Mouse (Mus musculus): ENCODE data around the gene Ggta1. TPM values are rescaled to one million over a fixed set of nuclear protein-coding genes. Genes with fewer than 3 reads are reported as not detected.
A peak's percentile ranks its signal among the peaks of the same experiment; 100 is the strongest.

Ggta1 gene
- polyA plus RNA-seq (2016; fragmentation: Nextera tagmentation; extraction: Ambion mirVana), result 46.5 and 47.1 TPM in 2 replicates

DNA sequence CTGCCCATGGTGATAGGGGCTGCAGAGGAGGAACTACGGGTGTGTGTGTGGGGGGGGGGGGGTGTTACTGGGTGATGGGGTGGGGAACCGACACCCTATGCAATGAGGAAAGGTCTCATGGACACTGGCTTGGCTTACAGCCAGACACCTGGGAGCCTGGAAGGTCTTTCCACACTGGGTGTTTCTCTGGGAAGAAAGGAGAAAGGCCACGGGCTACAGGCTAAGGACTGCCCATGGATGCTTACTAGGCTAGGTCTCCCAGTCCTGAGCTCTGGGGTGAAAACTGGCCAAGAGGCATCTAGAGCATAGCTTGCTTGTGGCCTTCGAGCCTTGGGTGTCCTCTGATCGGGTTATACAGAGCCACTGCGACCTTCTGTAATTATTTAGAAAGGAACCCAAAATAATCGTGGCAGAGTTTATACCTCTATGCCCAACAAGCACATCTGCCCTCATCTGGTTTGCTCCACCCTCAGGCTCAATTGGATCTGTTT is at the start of gene Ggta1:
TSS of gene Ggta1 (minus strand) at position 441 of the 491 bp plus-strand sequence.
- whole genome bisulfite sequencing, result 21% methylated on average over 7 of the region's 7 CpGs
- 0 out of 2 replicates have a peak, but pooled peaks have one; percentile 10 for ATAC-seq (ENCODE audit: insufficient number of reproducible peaks, low FRiP score)
- Histone ChIP-seq H3K27me3 (replicated peaks) (no peaks in the 10 kb centered on the region), H3K9ac (peak within 1 kb of the TSS; percentile 91), H3K27ac (ENCODE audit: poor library complexity, severe bottlenecking) (peak within 1 kb of the TSS; percentile 89), H3K4me1 (replicated peaks) (peaks cover 43% of the 10 kb centered on the region), H3K9me3 (replicated peaks) (no peaks in the 10 kb centered on the region), H3K4me3 (peak within 1 kb of the TSS; percentile 72), H3K4me2 (peak within 1 kb of the TSS; percentile 98), H3K36me3 (peaks cover 2% of the 10 kb centered on the region; the same call in 1 of the 2 replicates)

- Histone ChIP-seq H3K4me3 (no peak overlapping the region), H3K27me3 (replicated peaks) (no peaks in the 10 kb centered on the region), H3K4me2 (no peak overlapping the region), H3K36me3 (no peaks in the 10 kb centered on the region), H3K27ac (ENCODE audit: poor library complexity, severe bottlenecking) (no peak overlapping the region), H3K4me1 (replicated peaks) (peaks cover 59% of the 10 kb centered on the region), H3K9ac (no peak overlapping the region), H3K9me3 (replicated peaks) (0 out of 2 replicates have a peak, but pooled peaks cover 2% of the 10 kb centered on the region)
- WGBS, result 93% methylated on average over 4 of the region's 4 CpGs
- ATAC-seq (ENCODE audit: insufficient number of reproducible peaks, low FRiP score), result no peak
Observed at GRCm38 (mm10) chr2:35512226-35512625, 49.2 kb upstream of the Ggta1 start.

DNA sequence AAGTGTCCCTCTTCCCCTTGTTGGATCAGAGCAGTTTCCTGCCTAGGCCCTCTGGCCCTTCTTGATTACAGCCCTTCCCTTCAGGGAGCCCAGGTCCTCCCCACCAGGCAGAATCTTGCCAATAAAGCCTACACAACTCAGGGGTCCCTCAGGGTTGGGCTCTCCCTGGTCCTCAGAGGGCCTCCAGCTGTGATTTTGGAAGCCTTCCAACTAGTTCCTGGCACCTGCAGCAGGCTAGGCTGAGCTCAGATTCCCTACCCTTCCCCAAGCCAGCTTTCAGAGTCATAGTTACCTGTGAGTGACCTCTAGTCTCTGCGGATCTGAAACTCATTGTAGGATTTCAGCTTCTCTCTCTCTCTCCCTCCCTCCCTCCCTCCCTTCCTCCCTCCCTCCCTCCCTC is 47.9 kb upstream of the Ggta1 start:
- ATAC-seq (ENCODE audit: insufficient number of reproducible peaks, low FRiP score), result no peak
- Histone ChIP-seq H3K4me1 (replicated peaks) (peaks cover 71% of the 10 kb centered on the region), H3K4me2 (no peak overlapping the region), H3K27ac (ENCODE audit: poor library complexity, severe bottlenecking) (peak overlapping the region; percentile 81), H3K9ac (no peak overlapping the region), H3K9me3 (replicated peaks) (0 out of 2 replicates have a peak, but pooled peaks cover 2% of the 10 kb centered on the region), H3K27me3 (replicated peaks) (no peaks in the 10 kb centered on the region), H3K4me3 (no peak overlapping the region), H3K36me3 (no peaks in the 10 kb centered on the region)
- WGBS, result 32% methylated on average over 1 of the region's 1 CpGs

DNA sequence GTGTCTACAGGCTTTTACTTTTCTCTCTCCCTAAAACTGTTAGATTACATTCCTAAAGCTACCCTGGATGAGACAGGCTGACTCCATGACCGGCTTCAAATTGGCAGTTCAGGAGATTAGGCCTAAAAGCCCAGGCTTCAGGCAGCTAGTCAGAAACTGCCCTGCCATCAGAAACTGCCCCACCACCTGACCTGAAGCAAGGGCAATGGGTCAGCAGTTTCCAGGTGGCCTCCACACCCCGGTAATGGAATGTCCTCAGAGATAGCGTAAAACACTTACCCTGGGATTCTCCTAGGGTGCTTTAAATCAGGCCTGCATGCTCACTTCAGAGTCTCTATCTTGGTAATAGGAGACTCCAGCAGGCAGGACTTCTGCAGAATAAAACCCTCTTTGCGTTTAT is 46.9 kb upstream of the Ggta1 start:
- H3K27ac ChIP-seq (ENCODE audit: poor library complexity, severe bottlenecking), result peak overlapping the region; percentile 81

GRCm38 (mm10) chr2:35509343-35509667 is 46.3 kb upstream of the Ggta1 start:
- H3K9ac ChIP-seq, result no peak overlapping the region
- 0 out of 2 replicates have a peak, but pooled peaks cover 2% of the 10 kb centered on the region for H3K9me3 ChIP-seq (replicated peaks)
- no peak overlapping the region for H3K4me3 ChIP-seq
- WGBS, result 10% methylated on average over 6 of the region's 6 CpGs
- no peak for ATAC-seq (ENCODE audit: insufficient number of reproducible peaks, low FRiP score)
- H3K27me3 ChIP-seq (replicated peaks), result no peaks in the 10 kb centered on the region
- H3K36me3 ChIP-seq, result no peaks in the 10 kb centered on the region
- no peak overlapping the region for H3K4me2 ChIP-seq
- H3K4me1 ChIP-seq (replicated peaks), result peaks cover 84% of the 10 kb centered on the region
- peak overlapping the region; percentile 81; the same call in 1 of the 2 replicates for H3K27ac ChIP-seq (ENCODE audit: poor library complexity, severe bottlenecking)

More for the DNA sequence above, 46.9 kb upstream of the Ggta1 start:
- H3K36me3 ChIP-seq, result no peaks in the 10 kb centered on the region
- peaks cover 80% of the 10 kb centered on the region for H3K4me1 ChIP-seq (replicated peaks)
- H3K4me3 ChIP-seq, result no peak overlapping the region
- H3K9ac ChIP-seq, result no peak overlapping the region
- H3K27me3 ChIP-seq (replicated peaks), result no peaks in the 10 kb centered on the region
- no peak for ATAC-seq (ENCODE audit: insufficient number of reproducible peaks, low FRiP score)
- WGBS, result 27% methylated on average over 4 of the region's 4 CpGs
- 0 out of 2 replicates have a peak, but pooled peaks cover 2% of the 10 kb centered on the region for H3K9me3 ChIP-seq (replicated peaks)
- H3K4me2 ChIP-seq, result no peak overlapping the region

- H3K36me3 ChIP-seq, result no peaks in the 10 kb centered on the region
- peak overlapping the region; percentile 81 for H3K27ac ChIP-seq (ENCODE audit: poor library complexity, severe bottlenecking)
- no peak for ATAC-seq (ENCODE audit: insufficient number of reproducible peaks, low FRiP score)
- no peaks in the 10 kb centered on the region for H3K27me3 ChIP-seq (replicated peaks)
- H3K4me2 ChIP-seq, result no peak overlapping the region
- H3K4me3 ChIP-seq, result no peak overlapping the region
- H3K9me3 ChIP-seq (replicated peaks), result 0 out of 2 replicates have a peak, but pooled peaks cover 2% of the 10 kb centered on the region
- H3K9ac ChIP-seq, result no peak overlapping the region
- H3K4me1 ChIP-seq (replicated peaks), result peaks cover 84% of the 10 kb centered on the region
- 24% methylated on average over 10 of the region's 10 CpGs for WGBS
Observed at GRCm38 (mm10) chr2:35508597-35509342, 45.7 kb upstream of the Ggta1 start.

GRCm38 (mm10) chr2:35507191-35507511 is 44.1 kb upstream of the Ggta1 start:
- H3K9me3 ChIP-seq (replicated peaks), result 0 out of 2 replicates have a peak, but pooled peaks cover 1% of the 10 kb centered on the region
- ATAC-seq (ENCODE audit: insufficient number of reproducible peaks, low FRiP score), result no peak
- no peak overlapping the region for H3K4me3 ChIP-seq
- 30% methylated on average over 9 of the region's 9 CpGs for WGBS
- H3K36me3 ChIP-seq, result no peaks in the 10 kb centered on the region
- H3K9ac ChIP-seq, result no peak overlapping the region
- peaks cover 91% of the 10 kb centered on the region for H3K4me1 ChIP-seq (replicated peaks)
- peak overlapping the region; percentile 81 for H3K27ac ChIP-seq (ENCODE audit: poor library complexity, severe bottlenecking)
- H3K27me3 ChIP-seq (replicated peaks), result no peaks in the 10 kb centered on the region
- peak overlapping the region; percentile 23; the same call in 1 of the 2 replicates for H3K4me2 ChIP-seq

DNA sequence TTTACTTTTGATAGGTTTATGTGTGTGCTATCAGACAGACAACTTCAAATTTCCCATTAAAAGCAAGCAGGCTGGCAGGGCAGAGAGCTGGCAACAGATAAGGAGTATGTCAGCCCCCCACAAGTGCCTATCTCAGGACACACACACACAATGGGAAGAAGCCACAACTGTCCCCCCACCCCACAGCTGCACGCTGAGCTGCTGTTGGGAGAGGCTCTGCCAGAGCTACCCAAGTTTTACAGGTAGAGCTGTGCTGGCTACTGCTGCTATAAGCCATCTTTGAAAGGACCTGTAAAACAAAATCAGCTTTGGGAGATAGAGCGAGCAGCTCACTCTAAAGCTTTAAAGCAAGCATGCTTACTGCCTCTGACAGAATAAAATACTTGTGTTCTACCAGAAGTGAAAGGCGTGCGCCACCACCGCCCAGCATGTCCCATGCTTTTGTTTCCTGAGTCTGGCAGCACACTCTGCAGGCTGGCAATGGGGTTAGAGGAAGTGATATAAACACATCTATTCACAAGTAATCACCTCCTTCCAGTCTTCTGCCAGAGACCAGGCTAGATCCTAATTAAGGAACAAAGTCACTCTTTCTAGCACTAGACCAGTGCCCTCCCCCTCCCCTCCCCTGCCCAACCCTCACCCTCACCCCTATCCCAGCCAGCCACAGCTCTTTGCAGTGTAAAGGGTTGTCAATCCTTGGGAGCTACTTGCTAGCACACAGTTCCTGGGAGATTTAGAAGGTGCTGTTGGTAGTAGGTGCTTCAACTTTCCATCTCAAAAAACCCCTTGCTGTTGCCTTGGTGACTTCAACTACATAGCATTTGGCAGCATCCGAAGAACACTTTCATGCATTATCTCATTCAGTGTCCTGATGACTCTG is 43.5 kb upstream of the Ggta1 start:
- Histone ChIP-seq H3K27ac (ENCODE audit: poor library complexity, severe bottlenecking) (peak overlapping the region; percentile 81), H3K9me3 (replicated peaks) (no peaks in the 10 kb centered on the region), H3K4me3 (no peak overlapping the region), H3K27me3 (replicated peaks) (no peaks in the 10 kb centered on the region), H3K36me3 (no peaks in the 10 kb centered on the region), H3K9ac (no peak overlapping the region), H3K4me1 (replicated peaks) (peaks cover 97% of the 10 kb centered on the region), H3K4me2 (peak overlapping the region; percentile 23; the same call in 1 of the 2 replicates)
- WGBS, result 34% methylated on average over 6 of the region's 6 CpGs
- no peak for ATAC-seq (ENCODE audit: insufficient number of reproducible peaks, low FRiP score)

GRCm38 (mm10) chr2:35505519-35506286 is 42.7 kb upstream of the Ggta1 start:
- 40% methylated on average over 6 of the region's 6 CpGs for WGBS

GRCm38 (mm10) chr2:35504417-35504776 is 41.4 kb upstream of the Ggta1 start:
- H3K27me3 ChIP-seq (replicated peaks), result no peaks in the 10 kb centered on the region
- H3K27ac ChIP-seq (ENCODE audit: poor library complexity, severe bottlenecking), result peak overlapping the region; percentile 90
- ATAC-seq (ENCODE audit: insufficient number of reproducible peaks, low FRiP score), result peak; percentile 4; the same call in 1 of the 2 replicates
- H3K4me1 ChIP-seq (replicated peaks), result peaks cover 77% of the 10 kb centered on the region
- no peak overlapping the region for H3K4me3 ChIP-seq
- no peak overlapping the region for H3K9ac ChIP-seq
- H3K9me3 ChIP-seq (replicated peaks), result peaks cover 8% of the 10 kb centered on the region
- no peaks in the 10 kb centered on the region for H3K36me3 ChIP-seq
- 19% methylated on average over 7 of the region's 7 CpGs for WGBS
- H3K4me2 ChIP-seq, result 0 out of 2 replicates have a peak overlapping the region, but pooled peaks have one; percentile 1

More at GRCm38 (mm10) chr2:35505519-35506286, 42.7 kb upstream of the Ggta1 start:
- Histone ChIP-seq H3K4me1 (replicated peaks) (peaks cover 90% of the 10 kb centered on the region), H3K4me2 (no peak overlapping the region), H3K9me3 (replicated peaks) (peaks cover 4% of the 10 kb centered on the region), H3K36me3 (no peaks in the 10 kb centered on the region), H3K27me3 (replicated peaks) (no peaks in the 10 kb centered on the region), H3K4me3 (no peak overlapping the region), H3K9ac (no peak overlapping the region), H3K27ac (ENCODE audit: poor library complexity, severe bottlenecking) (peak overlapping the region; percentile 90)
- no peak for ATAC-seq (ENCODE audit: insufficient number of reproducible peaks, low FRiP score)
